Mouse (Mus musculus): Measurements from ENCODE around the gene Kdm4c. TPM values are rescaled to one million over a fixed set of nuclear protein-coding genes. Genes with fewer than 3 reads are reported as not detected.
"Not testable (repeated sequence)": the region's sequence is repeated elsewhere in the genome, so short reads cannot be mapped to it uniquely, and the experiment has no call there.

Gene Kdm4c
- polyA plus RNA-seq, 1 experiment from 2014 or later = 13.0 TPM

DNA sequence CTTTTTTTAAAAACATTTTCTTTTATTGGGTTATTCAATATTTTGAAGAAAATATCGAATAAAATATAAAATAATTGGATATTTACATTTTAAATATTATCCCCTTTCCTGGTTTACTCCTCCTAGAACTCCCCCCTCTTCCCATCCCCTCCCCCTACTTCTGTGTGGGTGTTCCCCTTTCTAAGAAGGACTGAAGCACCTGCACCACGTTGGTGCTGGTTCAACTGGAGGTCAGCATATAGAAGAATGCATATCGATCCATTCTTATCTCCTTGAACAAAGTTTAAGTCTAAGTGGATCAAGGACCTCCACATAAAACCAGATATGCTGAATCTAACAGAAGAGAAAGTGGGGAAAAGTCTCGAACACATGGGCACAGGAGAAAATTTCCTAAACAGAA is 144.3 kb downstream of the Kdm4c start:
- H3K4me3 ChIP-seq (ENCODE audit: low read depth, low read length) = no peak overlapping the region
- H3K4me1 ChIP-seq (replicated peaks; ENCODE audit: control insufficient read depth, insufficient read depth, low read length) = no peaks in the 10 kb centered on the region
- DNase-seq (ENCODE audit: low spot score) (no peak), ATAC-seq (replicated peaks; ENCODE audit: low FRiP score, low TSS enrichment, low read depth) (no peak)
- H3K36me3 ChIP-seq (ENCODE audit: control insufficient read depth, insufficient read depth, low read length) = peaks cover 3% of the 10 kb centered on the region; the same call in 1 of the 2 replicates
- H3K4me2 ChIP-seq (ENCODE audit: low read length) = no peak overlapping the region
- WGBS = 70% methylated on average over 4 of the region's 4 CpGs
- no peak overlapping the region for H3K9ac ChIP-seq (ENCODE audit: low read length)
- H3K9me3 ChIP-seq (ENCODE audit: control insufficient read depth, low read length) = no peaks in the 10 kb centered on the region
- no peak overlapping the region for H3K27ac ChIP-seq (ENCODE audit: low read depth)
- no peaks in the 10 kb centered on the region for H3K27me3 ChIP-seq (replicated peaks; ENCODE audit: control insufficient read depth, insufficient read depth, low read length)

DNA sequence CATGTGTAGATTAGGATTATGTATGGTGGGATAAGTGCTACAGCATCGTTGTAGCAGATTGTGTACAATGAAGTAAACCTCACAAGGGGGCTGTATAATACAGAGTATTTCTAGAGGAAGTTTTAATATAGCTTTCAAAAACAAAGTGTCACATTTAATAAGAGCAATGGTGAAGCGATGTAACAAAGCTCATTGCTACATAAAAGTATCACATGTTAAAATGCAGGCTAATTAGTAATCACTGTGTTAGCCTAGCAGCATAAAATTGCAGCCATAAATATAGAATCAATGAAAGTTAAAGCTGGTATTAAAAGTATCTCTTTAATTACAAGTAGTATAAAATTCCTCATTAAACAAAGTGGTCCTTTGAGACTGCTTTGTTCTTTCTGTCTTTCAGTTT is 150.9 kb downstream of the Kdm4c start:
- H3K36me3 ChIP-seq (ENCODE audit: control insufficient read depth, insufficient read depth, low read length) = peaks cover 13% of the 10 kb centered on the region
- no peak for DNase-seq (ENCODE audit: low spot score)
- ATAC-seq (replicated peaks; ENCODE audit: low FRiP score, low TSS enrichment, low read depth) = no peak
- no peaks in the 10 kb centered on the region for H3K4me1 ChIP-seq (replicated peaks; ENCODE audit: control insufficient read depth, insufficient read depth, low read length)
- H3K27ac ChIP-seq (ENCODE audit: low read depth) = no peak overlapping the region
- WGBS = 84% methylated on average over 2 of the region's 2 CpGs
- no peaks in the 10 kb centered on the region for H3K9me3 ChIP-seq (ENCODE audit: control insufficient read depth, low read length)
- H3K9ac ChIP-seq (ENCODE audit: low read length) = no peak overlapping the region
- no peaks in the 10 kb centered on the region for H3K27me3 ChIP-seq (replicated peaks; ENCODE audit: control insufficient read depth, insufficient read depth, low read length)
- H3K4me3 ChIP-seq (ENCODE audit: low read depth, low read length) = no peak overlapping the region
- no peak overlapping the region for H3K4me2 ChIP-seq (ENCODE audit: low read length)

DNA sequence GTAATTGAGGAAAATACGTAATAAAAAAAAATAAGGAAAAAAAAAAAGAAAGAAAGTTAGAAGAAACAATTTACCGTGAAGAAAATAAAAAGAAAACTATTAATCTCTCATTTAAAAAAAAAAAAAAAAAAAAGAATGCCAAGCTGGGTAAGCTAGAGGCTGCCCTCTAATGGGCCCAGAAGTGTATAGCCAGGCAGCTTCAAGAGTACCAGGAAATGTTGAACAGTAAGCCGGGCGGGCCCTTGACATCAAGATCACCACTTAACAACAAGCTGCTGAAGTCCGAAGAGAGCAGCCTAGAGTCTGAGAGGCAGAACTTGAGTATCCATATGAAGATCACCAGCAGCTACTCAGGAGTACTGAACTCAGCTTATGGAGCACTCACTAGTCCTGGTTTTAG is 154.3 kb downstream of the Kdm4c start:
- no peaks in the 10 kb centered on the region for H3K9me3 ChIP-seq (ENCODE audit: control insufficient read depth, low read length)
- H3K27ac ChIP-seq (ENCODE audit: low read depth) = no peak overlapping the region
- no peak overlapping the region for H3K4me2 ChIP-seq (ENCODE audit: low read length)
- H3K4me1 ChIP-seq (replicated peaks; ENCODE audit: control insufficient read depth, insufficient read depth, low read length) = no peaks in the 10 kb centered on the region
- no peak overlapping the region for H3K4me3 ChIP-seq (ENCODE audit: low read depth, low read length)
- WGBS = 90% methylated on average over 5 of the region's 5 CpGs
- H3K27me3 ChIP-seq (replicated peaks; ENCODE audit: control insufficient read depth, insufficient read depth, low read length) = no peaks in the 10 kb centered on the region
- peaks cover 15% of the 10 kb centered on the region for H3K36me3 ChIP-seq (ENCODE audit: control insufficient read depth, insufficient read depth, low read length)
- H3K9ac ChIP-seq (ENCODE audit: low read length) = no peak overlapping the region
- no peak for ATAC-seq (replicated peaks; ENCODE audit: low FRiP score, low TSS enrichment, low read depth)
- DNase-seq (ENCODE audit: low spot score) = no peak

DNA sequence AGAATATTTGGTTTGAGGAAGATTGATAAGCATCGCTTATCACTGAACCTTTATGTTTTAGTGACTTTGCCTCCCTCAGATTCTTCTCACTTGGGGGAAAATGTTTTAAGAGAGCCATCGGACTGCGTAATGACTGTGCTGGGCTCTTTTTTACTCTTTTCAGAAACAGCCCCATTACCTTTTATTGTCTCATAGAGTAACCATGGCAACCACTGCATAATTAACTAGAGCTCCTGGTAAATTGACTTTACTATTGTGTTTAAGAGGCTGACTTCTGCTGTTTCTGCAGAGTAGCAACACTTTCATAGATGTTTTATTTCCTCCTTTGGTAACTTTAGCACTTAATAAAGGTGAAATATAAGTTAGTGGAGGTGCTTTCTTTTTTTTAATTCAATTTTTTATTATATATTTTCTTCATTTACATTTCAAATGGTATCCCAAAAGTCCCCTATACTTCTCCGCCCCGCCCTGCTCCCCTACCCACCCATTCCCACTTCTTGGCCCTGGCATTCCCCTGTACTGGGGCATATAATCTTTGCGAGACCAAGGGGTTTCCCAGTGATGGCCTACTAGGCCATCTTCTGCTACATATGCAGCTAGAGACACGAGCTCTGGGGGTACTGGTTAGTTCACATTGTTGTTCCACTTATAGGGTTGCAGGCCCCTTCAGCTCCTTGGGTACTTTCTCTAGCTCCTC is 159.5 kb downstream of the Kdm4c start:
- not testable (repeated sequence) for DNase-seq (ENCODE audit: low spot score); H3K27me3 ChIP-seq (replicated peaks; ENCODE audit: control insufficient read depth, insufficient read depth, low read length); H3K9ac ChIP-seq (ENCODE audit: low read length); H3K4me3 ChIP-seq (ENCODE audit: low read depth, low read length); H3K9me3 ChIP-seq (ENCODE audit: control insufficient read depth, low read length); H3K27ac ChIP-seq (ENCODE audit: low read depth); ATAC-seq (replicated peaks; ENCODE audit: low FRiP score, low TSS enrichment, low read depth); H3K4me2 ChIP-seq (ENCODE audit: low read length); H3K4me1 ChIP-seq (replicated peaks; ENCODE audit: control insufficient read depth, insufficient read depth, low read length)
- H3K36me3 ChIP-seq (ENCODE audit: control insufficient read depth, insufficient read depth, low read length) = peaks cover 23% of the 10 kb centered on the region
- 90% methylated on average over 7 of the region's 7 CpGs for WGBS

DNA sequence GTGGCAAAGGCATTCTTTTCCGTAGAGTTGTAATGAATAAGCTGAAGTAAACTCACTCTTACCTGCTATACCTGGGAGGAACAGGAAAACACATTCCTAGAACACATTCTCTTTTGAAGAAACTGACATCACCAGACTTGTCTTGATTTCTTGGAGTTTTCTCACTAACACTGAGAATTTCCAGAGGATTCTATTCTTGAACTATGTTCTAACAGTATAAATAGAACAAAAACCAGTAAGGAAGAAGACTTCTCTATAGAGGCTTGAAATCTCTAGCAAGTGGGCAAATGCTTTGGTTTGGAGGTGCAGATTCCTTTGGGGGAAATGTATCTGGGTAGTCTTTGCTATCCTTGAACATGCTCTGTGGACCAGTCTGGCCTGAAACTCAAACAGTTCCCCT is 166.4 kb downstream of the Kdm4c start:
- WGBS = 85% methylated on average over 1 of the region's 1 CpGs
- DNase-seq (ENCODE audit: low spot score) = no peak
- Histone ChIP-seq H3K4me3 (ENCODE audit: low read depth, low read length) (no peak overlapping the region), H3K9me3 (ENCODE audit: control insufficient read depth, low read length) (0 out of 2 replicates have a peak, but pooled peaks cover 4% of the 10 kb centered on the region), H3K36me3 (ENCODE audit: control insufficient read depth, insufficient read depth, low read length) (peaks cover 15% of the 10 kb centered on the region), H3K9ac (ENCODE audit: low read length) (no peak overlapping the region), H3K4me1 (replicated peaks; ENCODE audit: control insufficient read depth, insufficient read depth, low read length) (no peaks in the 10 kb centered on the region), H3K27me3 (replicated peaks; ENCODE audit: control insufficient read depth, insufficient read depth, low read length) (no peaks in the 10 kb centered on the region), H3K27ac (ENCODE audit: low read depth) (no peak overlapping the region), H3K4me2 (ENCODE audit: low read length) (no peak overlapping the region)
- ATAC-seq (replicated peaks; ENCODE audit: low FRiP score, low TSS enrichment, low read depth) = no peak

DNA sequence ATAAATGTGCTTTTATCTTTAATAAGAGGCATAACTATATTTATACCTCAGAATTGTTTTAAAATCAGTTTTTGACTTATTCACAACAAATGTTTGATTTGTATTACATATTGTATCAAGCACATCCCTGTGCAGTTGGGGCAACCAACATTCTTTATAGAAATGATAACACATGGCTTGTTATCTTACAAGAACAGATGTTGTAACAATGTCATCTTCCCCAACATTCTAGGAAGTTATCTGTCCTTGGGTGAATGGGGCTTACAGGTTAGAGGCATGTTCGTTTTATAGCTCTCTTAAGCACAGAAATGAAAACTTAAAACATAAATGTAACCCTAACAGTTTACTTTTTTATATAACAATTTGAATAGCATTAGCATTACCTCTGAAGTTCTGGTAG is 177.5 kb downstream of the Kdm4c start:
- no peak for ATAC-seq (replicated peaks; ENCODE audit: low FRiP score, low TSS enrichment, low read depth)
- no peaks in the 10 kb centered on the region for H3K9me3 ChIP-seq (ENCODE audit: control insufficient read depth, low read length)
- H3K4me2 ChIP-seq (ENCODE audit: low read length) = no peak overlapping the region
- no peaks in the 10 kb centered on the region for H3K27me3 ChIP-seq (replicated peaks; ENCODE audit: control insufficient read depth, insufficient read depth, low read length)
- no peaks in the 10 kb centered on the region for H3K36me3 ChIP-seq (ENCODE audit: control insufficient read depth, insufficient read depth, low read length)
- no peak overlapping the region for H3K4me3 ChIP-seq (ENCODE audit: low read depth, low read length)
- no peak overlapping the region for H3K9ac ChIP-seq (ENCODE audit: low read length)
- H3K27ac ChIP-seq (ENCODE audit: low read depth) = no peak overlapping the region
- no peak for DNase-seq (ENCODE audit: low spot score)
- no peaks in the 10 kb centered on the region for H3K4me1 ChIP-seq (replicated peaks; ENCODE audit: control insufficient read depth, insufficient read depth, low read length)
- WGBS = 67% methylated on average over 1 of the region's 1 CpGs

Other genes starting within 250 kb of the Kdm4c start
- 0.50 and 0.87 TPM in 2 replicates for gene Frmd3, start 229.1 kb upstream of the Kdm4c start, polyA plus RNA-seq (2014; fragmentation: Nextera tagmentation; extraction: Ambion mirVana)